Mouse (Mus musculus) E14TG2a.4 (cell line): Measurements from ENCODE around the gene Spout1.
"Not testable (repeated sequence)": the region's sequence is repeated elsewhere in the genome, so short reads cannot be mapped to it uniquely, and the experiment has no call there.

Experiments
- H3K27me3 ChIP-seq: 2 replicates; pipeline ENCODE4 v1.6.1; 2014; ENCODE audit warnings: low read length, control low read depth; ENCODE audit not compliant: insufficient read depth
- H3K36me3 ChIP-seq: 2 replicates; pipeline ENCODE4 v1.6.1; 2014; ENCODE audit warnings: low read length, control low read depth; ENCODE audit not compliant: insufficient read depth
- H3K4me1 ChIP-seq: replicated peaks from 2 replicates; pipeline ENCODE4 v1.6.1; 2014; ENCODE audit warnings: low read depth, low read length, control low read depth
- H3K4me3 ChIP-seq: replicated peaks from 2 replicates; pipeline ENCODE4 v1.5.1; 2014; ENCODE audit warnings: mild to moderate bottlenecking, low read length
- H3K9me3 ChIP-seq: 2 replicates; pipeline ENCODE4 v1.6.1; 2014; ENCODE audit warnings: low read length, control low read depth
- CTCF ChIP-seq: conservative IDR thresholded peaks from 2 replicates; pipeline ENCODE4 v1.5.1; 2014; ENCODE audit warnings: low read length
- NANOG ChIP-seq: IDR thresholded peaks from 2 replicates; pipeline ENCODE4 v1.6.1; 2014; ENCODE audit warnings: borderline replicate concordance, low read length, mixed read lengths
- POU5F1 ChIP-seq: IDR thresholded peaks from 2 replicates; pipeline ENCODE4 v1.6.1; 2014; ENCODE audit warnings: low read length, borderline replicate concordance

Spout1 gene

DNA sequence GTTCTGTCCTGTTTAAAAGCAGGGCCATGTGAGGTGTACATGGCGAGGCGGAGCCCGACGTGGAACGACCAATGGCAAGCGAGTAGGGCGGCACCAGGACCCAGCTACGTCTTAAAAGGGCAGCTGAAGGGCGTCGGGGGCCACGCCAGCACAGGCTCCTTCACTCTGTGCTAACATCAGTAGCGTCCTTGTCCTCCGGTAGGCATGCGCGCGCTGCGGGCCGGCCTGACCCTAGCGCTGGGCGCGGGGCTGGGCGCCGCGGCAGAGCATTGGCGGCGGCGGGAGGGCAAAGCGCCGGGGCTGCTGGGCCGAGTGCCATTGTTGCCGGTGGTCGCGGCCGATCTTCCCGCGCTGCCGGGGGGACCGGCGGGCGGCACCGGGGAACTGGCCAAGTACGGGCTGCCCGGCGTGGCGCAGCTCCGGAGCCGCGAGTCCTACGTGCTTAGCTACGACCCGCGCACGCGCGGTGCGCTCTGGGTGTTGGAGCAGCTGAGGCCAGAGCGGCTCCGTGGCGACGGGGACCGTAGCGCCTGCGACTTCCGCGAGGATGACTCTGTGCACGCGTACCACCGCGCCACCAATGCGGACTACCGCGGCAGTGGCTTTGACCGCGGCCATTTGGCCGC, 6.8 kb downstream of the Spout1 start, which contains the start of gene Endog:
Endog (plus strand) TSS at position 123 of the 626 bp plus-strand sequence.
- TF ChIP-seq CTCF (no peak), NANOG (no peak), POU5F1 (no peak)
- Histone ChIP-seq H3K36me3 (peaks cover 44% of the 10 kb centered on the region), H3K4me1 (peaks cover 37% of the 10 kb centered on the region), H3K9me3 (peaks cover 8% of the 10 kb centered on the region), H3K4me3 (peak within 1 kb of the TSS; percentile 84), H3K27me3 (peaks cover 5% of the 10 kb centered on the region; the same call in 1 of the 2 replicates)

DNA sequence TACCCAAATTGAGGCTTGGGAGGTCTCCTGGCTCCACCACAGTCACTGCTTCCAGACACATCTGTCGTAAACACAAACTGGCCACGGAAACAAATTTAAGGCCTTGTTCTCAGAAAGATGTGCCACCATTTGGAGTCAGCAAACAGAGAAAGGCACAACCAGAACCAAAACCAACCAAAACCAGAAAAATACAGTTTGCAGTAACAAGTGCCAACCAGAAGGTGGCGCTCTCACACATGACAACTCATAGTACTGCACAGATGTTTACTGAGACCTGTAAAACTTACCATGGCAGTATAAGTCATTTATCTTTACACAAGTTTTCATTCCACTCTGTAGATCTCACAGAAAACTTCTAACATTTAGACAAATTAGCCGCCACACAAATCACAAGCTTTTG, 11.6 kb downstream of the Spout1 start:
- H3K36me3 ChIP-seq: no peaks in the 10 kb centered on the region
- H3K27me3 ChIP-seq: no peaks in the 10 kb centered on the region
- peak; percentile 74 for TF ChIP-seq CTCF
- no peak for TF ChIP-seq NANOG
- H3K4me1 ChIP-seq: peaks cover 9% of the 10 kb centered on the region
- no peak overlapping the region for H3K4me3 ChIP-seq
- peaks cover 17% of the 10 kb centered on the region for H3K9me3 ChIP-seq

DNA sequence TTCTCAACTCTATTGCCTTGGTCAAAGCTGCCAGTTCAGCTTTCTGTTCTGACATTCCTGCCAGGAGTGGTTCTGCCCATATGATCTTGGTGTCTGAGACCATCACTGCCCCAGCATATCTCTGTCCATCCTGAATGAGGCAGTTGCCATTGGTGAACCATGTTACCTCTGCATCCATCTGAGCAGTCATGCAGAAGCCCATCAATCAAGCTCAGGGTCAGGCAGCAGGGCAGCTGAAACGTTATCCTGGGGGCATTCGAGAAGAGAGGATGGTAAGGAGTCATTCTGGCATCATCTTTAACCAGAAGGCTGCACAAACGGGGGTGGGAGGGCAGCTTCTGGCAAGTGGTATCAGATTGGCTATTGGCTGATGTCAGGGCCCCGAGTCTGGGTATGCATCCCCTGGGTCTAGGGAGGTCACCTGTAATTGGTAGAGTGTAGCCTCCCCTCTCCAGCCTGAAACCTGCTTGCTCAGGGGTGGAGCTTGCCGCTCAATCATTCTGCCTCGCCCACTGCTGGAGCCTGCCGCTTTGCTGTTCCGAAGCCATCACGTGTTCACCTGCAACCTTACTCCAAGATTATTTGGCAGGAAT, 13.8 kb downstream of the Spout1 start:
- H3K27me3 ChIP-seq: no peaks in the 10 kb centered on the region
- no peak for TF ChIP-seq POU5F1
- no peak for TF ChIP-seq CTCF
- no peak for TF ChIP-seq NANOG
- H3K36me3 ChIP-seq: no peaks in the 10 kb centered on the region
- peaks cover 8% of the 10 kb centered on the region for H3K4me1 ChIP-seq
- H3K4me3 ChIP-seq: no peak overlapping the region
- peaks cover 17% of the 10 kb centered on the region for H3K9me3 ChIP-seq

DNA sequence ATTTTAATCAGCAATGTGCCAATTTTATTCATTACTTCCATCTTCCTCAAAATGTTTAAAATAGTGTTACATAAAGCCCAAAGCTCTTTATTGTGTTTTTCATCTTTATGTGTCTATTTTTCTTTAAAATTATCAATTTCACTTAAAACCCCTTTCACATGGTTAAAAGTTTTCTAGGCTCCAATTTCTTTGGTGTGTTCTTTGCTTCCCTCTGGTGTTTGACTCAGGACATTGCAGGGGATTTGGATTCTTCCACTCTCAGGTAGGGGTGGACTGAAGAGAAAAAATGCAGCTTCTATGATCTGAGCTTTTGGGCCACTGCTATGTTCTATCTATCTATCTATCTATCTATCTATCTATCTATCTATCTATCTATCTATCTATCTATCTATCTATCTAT, 16.4 kb downstream of the Spout1 start:
- peaks cover 12% of the 10 kb centered on the region for H3K9me3 ChIP-seq
- TF ChIP-seq POU5F1: no peak
- TF ChIP-seq NANOG: no peak
- peak; percentile 78 for TF ChIP-seq CTCF
- H3K4me3 ChIP-seq: no peak overlapping the region
- peaks cover 19% of the 10 kb centered on the region for H3K4me1 ChIP-seq
- H3K36me3 ChIP-seq: no peaks in the 10 kb centered on the region
- no peaks in the 10 kb centered on the region for H3K27me3 ChIP-seq

DNA sequence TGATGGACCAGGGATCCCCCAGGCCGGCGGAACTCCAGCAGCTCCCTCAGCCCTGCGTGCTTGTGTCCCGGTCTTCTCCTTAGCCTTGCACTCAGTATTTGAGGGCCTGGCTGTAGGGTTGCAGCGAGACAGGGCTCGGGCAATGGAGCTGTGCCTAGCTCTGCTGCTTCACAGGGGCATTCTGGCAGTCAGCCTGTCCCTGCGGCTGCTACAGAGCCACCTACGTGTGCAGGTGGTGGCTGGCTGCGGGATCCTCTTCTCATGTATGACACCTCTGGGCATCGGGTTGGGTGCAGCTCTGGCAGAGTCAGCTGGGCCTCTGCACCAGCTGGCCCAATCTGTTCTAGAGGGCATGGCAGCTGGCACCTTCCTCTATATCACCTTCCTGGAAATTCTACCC, 18.4 kb downstream of the Spout1 start:
- H3K9me3 ChIP-seq, H3K27me3 ChIP-seq, H3K36me3 ChIP-seq: not testable (repeated sequence)
- peaks cover 23% of the 10 kb centered on the region for H3K4me1 ChIP-seq
- H3K4me3 ChIP-seq: 0 out of 2 replicates have a peak overlapping the region, but pooled peaks have one; percentile 10

DNA sequence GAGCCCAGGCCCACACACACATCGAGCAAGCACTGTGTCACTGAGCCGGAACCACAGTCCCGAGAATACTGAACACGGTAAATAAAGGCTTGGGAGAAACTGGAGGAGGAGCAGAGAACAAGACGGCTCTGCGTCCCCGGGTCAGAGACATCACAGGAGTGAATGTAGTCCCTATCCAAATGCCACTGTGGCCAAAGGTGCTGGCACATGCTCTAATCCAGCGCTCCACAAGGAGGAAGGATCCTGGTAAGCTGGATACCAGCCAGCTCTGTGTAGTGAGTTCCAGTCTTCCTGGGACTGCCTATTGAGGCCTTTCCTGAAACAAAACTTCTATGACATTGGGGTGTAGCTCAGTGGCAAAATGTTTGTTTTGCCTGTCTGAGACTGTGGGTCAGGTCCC, 25.6 kb downstream of the Spout1 start:
- Histone ChIP-seq H3K9me3 (no peaks in the 10 kb centered on the region), H3K27me3 (no peaks in the 10 kb centered on the region), H3K4me1 (peaks cover 63% of the 10 kb centered on the region), H3K4me3 (no peak overlapping the region), H3K36me3 (peaks cover 46% of the 10 kb centered on the region)
- TF ChIP-seq NANOG (no peak), CTCF (no peak), POU5F1 (no peak)

DNA sequence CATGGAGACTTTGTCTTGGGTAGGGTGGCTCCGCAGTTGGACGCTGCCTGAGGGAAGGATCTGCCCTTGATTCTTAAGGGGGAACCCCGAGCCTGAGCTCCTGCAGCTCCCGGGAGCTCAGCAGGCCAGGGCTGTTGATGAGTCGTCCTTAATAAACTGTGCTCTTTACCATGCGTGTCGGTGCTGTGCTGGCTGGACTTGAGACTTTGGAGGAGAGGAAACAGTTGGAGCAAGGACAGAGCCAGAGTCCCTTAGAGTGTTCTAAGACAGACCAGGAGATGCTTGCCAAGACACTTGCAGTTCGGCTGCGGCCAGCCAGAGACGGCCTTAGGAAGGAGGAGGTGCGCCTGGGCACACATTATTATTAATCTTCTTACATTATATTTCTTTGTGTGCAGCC, 26.4 kb downstream of the Spout1 start:
- no peaks in the 10 kb centered on the region for H3K9me3 ChIP-seq
- peaks cover 54% of the 10 kb centered on the region for H3K36me3 ChIP-seq
- peaks cover 59% of the 10 kb centered on the region for H3K4me1 ChIP-seq
- TF ChIP-seq POU5F1: no peak
- TF ChIP-seq NANOG: no peak
- TF ChIP-seq CTCF: no peak
- H3K27me3 ChIP-seq: no peaks in the 10 kb centered on the region
- no peak overlapping the region for H3K4me3 ChIP-seq

DNA sequence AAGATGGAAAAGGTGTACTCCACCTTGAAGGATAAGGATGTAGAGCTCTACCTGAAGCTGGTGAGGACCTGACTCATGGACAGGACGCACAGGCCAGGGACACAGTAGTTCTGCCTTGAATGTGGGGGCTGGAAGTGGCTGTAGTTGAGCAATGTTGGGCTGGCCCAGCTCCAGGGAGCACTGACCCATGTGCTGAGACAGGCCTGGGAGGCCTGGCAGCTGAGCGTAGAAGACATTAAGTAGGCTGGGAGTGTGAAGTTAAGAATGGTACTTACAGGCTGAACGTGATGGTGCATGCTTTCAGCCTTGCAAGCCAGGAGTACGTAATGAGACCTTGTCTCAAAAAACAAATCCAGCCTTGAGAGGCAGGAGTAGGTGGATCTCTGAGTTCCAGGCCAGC, 30.8 kb downstream of the Spout1 start:
- H3K36me3 ChIP-seq: peaks cover 90% of the 10 kb centered on the region
- no peaks in the 10 kb centered on the region for H3K9me3 ChIP-seq
- H3K4me3 ChIP-seq: no peak overlapping the region
- peaks cover 62% of the 10 kb centered on the region for H3K4me1 ChIP-seq
- TF ChIP-seq CTCF: no peak
- TF ChIP-seq POU5F1: no peak
- H3K27me3 ChIP-seq: no peaks in the 10 kb centered on the region

DNA sequence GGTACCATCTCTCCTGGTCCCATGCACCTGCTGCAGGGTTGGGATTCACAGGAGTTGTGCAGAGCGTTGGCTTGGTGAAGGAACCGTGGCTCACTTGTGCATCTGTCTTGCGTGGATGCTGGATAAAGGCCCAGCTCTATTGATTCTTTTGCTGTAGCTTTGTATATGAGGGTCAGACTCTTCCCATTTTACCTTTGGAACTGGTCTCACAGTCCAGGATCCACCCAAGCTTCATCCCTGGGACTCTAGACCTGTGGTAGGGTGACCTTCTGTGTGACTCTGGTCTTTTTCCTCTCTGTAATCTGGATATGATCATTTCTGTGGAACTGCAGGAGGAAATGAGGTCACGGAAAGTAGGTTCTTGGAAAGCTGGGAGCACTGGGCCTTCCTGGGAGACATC, 33.8 kb downstream of the Spout1 start:
- peaks cover 52% of the 10 kb centered on the region for H3K4me1 ChIP-seq
- H3K9me3 ChIP-seq: no peaks in the 10 kb centered on the region
- H3K27me3 ChIP-seq: no peaks in the 10 kb centered on the region
- H3K4me3 ChIP-seq: no peak overlapping the region
- H3K36me3 ChIP-seq: peaks cover 98% of the 10 kb centered on the region
- TF ChIP-seq POU5F1: no peak
- no peak for TF ChIP-seq CTCF
- TF ChIP-seq NANOG: no peak

DNA sequence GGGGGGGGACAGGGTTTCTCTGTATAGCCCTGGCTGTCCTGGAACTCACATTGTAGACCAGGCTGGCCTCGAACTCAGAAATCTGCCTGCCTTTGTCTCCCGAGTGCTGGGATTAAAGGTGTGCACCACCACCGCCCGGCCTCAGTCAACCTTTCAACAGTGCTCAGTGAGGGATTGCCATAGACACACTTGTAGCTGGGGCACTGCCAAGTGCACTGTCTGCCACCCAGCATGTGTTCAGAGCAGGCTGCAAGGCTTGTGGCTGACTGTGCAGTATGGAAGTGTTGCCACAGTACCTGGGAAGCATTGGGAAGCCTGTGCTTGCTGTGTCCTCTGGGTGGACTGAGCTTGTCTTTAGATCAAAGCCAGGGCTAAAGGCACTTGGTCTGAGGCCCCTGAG, 38.2 kb downstream of the Spout1 start:
- H3K4me3 ChIP-seq, H3K9me3 ChIP-seq: not testable (repeated sequence)

More for the DNA sequence above, 38.2 kb downstream of the Spout1 start:
- Histone ChIP-seq H3K4me1 (peaks cover 66% of the 10 kb centered on the region), H3K36me3 (peaks cover 95% of the 10 kb centered on the region)
- H3K27me3 ChIP-seq: not testable (repeated sequence)
